Mouse (Mus musculus) lung, postnatal 0 days (tissue): ENCODE measurements around the gene Dock3.

Experiments used
- CTCF ChIP-seq: IDR thresholded peaks from 2 replicates; pipeline ENCODE4 v1.5.1; 2016; ENCODE audit warnings: antibody characterized with exemption, mild to moderate bottlenecking
- EP300 ChIP-seq: IDR thresholded peaks from 2 replicates; pipeline ENCODE4 v1.6.1; 2016; ENCODE audit warnings: antibody characterized with exemption, mild to moderate bottlenecking, control low read depth

DNA sequence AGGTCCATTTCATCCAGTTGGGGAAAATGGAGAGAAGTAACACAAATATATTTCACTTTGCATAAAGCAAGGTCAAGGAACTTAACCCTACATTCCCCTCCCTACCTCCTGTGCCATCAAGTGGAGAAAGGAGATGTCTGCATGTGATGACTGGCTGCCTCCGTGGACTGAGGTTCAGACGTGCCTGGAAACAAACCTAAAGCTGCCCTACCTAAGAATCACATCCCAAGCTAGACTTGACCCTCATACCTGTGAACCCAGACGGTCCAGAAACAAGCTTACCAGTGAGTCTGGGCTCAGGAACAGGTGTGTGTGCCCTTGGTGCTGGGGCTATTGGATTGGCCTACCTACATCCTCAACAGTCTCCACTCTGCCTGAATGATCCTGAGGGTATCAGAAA is 338.4 kb downstream of the Dock3 start:
- no peak for TF ChIP-seq CTCF
- TF ChIP-seq EP300, result no peak
